Mouse (Mus musculus) liver, embryonic 11.5 days (tissue): ENCODE measurements at regions not wholly inside any gene's neighbourhood (a gene's known extent, or its start where the extent isn't known, plus 50 kb on each side); places are given as distances from the start of the nearest gene placed in this dataset.

ENCODE experiments used
- ATAC-seq: fragments of 200-750 bp; cut with Nextera tagmentation; replicated peaks from 2 replicates; pipeline ENCODE4 v1.8.0; 2017; ENCODE audit warnings: moderate number of reproducible peaks, mild to moderate bottlenecking, moderate TSS enrichment, moderate library complexity; ENCODE audit not compliant: low FRiP score
- DNase-seq: peaks from one replicate; pipeline ENCODE4 v3.0.0-alpha.2; 2017; ENCODE audit warnings: low spot score
- H3K27ac ChIP-seq: fragments of 300-500 bp; sonication (generic); 2 replicates; pipeline ENCODE4 v1.5.1; 2014; ENCODE audit warnings: mild to moderate bottlenecking, low read depth, low read length, control low read depth
- H3K27me3 ChIP-seq: fragments of 300-500 bp; sonication (generic); replicated peaks from 2 replicates; pipeline ENCODE4 v1.6.1; 2014; ENCODE audit warnings: low read length, mixed read lengths; ENCODE audit not compliant: control insufficient read depth, insufficient read depth
- H3K36me3 ChIP-seq: fragments of 300-500 bp; sonication (generic); 2 replicates; pipeline ENCODE4 v1.6.1; 2014; ENCODE audit warnings: mild to moderate bottlenecking, low read length, moderate library complexity, mixed read lengths; ENCODE audit not compliant: control insufficient read depth, insufficient read depth
- H3K4me1 ChIP-seq: fragments of 300-500 bp; sonication (generic); replicated peaks from 2 replicates; pipeline ENCODE4 v1.6.1; 2014; ENCODE audit warnings: low read length, mixed read lengths; ENCODE audit not compliant: control insufficient read depth, insufficient read depth
- H3K4me2 ChIP-seq: fragments of 300-500 bp; sonication (generic); 2 replicates; pipeline ENCODE4 v1.6.1; 2014; ENCODE audit warnings: mild to moderate bottlenecking, control low read depth, moderate library complexity
- H3K4me3 ChIP-seq: fragments of 300-500 bp; sonication (generic); 2 replicates; pipeline ENCODE4 v1.5.1; 2014; ENCODE audit warnings: low read depth, low read length, control low read depth
- H3K9ac ChIP-seq: fragments of 300-500 bp; sonication (generic); 2 replicates; pipeline ENCODE4 v1.6.1; 2014; ENCODE audit warnings: low read depth, low read length, control low read depth
- H3K9me3 ChIP-seq: fragments of 300-500 bp; sonication (generic); 2 replicates; pipeline ENCODE4 v1.6.1; 2016; ENCODE audit warnings: low read length, inconsistent platforms, mixed read lengths; ENCODE audit not compliant: control insufficient read depth
- WGBS: fragments of 180-500 bp; shearing (Covaris S2); extraction: QIAGEN DNeasy Blood & Tissue Kit; methylation state at CpG from one replicate; pipeline ENCODE4 v1.1.7; 2014; 5-methylcytosine and 5-hydroxymethylcytosine counted together

DNA sequence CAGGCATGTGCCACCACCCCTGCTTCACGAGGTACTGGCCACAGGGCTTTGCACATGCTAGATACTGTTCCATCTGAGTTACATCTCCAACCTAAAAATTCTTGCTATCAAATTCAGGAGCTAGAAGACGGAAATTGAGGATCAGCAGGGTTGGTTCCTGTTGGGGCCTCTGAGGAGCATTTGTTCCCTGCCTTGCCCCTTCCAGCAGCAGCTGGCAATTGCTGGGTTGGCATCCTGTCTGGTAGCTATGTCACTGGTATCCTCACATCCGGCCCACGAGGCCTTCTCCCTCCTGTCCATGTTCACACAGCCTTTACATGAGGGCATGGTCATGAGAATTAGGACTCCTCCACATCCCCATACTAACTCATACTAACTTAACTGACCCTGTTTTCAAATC, 64.0 kb upstream of the Galnt15 start:
- ATAC-seq (no peak), DNase-seq (no peak)
- Histone ChIP-seq H3K4me3 (no peak overlapping the region), H3K36me3 (no peaks in the 10 kb centered on the region), H3K27ac (no peak overlapping the region), H3K9ac (no peak overlapping the region), H3K4me2 (no peak overlapping the region), H3K4me1 (peaks cover 11% of the 10 kb centered on the region), H3K27me3 (no peaks in the 10 kb centered on the region), H3K9me3 (no peaks in the 10 kb centered on the region)
- 72% methylated on average over 4 of the region's 4 CpGs for WGBS

DNA sequence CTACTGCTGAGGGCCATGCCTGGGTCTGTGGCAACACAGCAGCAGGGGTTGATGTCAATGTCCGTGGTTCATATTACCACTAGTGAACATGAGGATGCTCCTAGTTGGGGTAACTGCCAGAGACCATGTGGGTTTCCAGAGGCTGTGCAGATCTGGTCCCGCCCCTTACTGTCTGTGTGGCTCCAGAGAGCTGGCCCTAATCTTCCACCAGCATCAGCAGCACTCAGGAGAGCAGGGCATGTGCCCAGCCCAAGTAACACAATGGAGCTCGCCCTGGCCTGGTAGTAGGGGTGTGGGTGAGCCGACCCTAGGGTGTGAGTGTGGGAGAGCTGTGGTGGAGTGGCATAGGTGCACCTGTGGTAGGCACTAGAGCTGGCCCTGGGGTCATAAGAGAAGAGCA, 59.3 kb upstream of the Galnt15 start:
- H3K36me3 ChIP-seq = no peaks in the 10 kb centered on the region
- peak overlapping the region; percentile 11; the same call in 1 of the 2 replicates for H3K4me2 ChIP-seq
- WGBS = 66% methylated on average over 4 of the region's 4 CpGs

DNA sequence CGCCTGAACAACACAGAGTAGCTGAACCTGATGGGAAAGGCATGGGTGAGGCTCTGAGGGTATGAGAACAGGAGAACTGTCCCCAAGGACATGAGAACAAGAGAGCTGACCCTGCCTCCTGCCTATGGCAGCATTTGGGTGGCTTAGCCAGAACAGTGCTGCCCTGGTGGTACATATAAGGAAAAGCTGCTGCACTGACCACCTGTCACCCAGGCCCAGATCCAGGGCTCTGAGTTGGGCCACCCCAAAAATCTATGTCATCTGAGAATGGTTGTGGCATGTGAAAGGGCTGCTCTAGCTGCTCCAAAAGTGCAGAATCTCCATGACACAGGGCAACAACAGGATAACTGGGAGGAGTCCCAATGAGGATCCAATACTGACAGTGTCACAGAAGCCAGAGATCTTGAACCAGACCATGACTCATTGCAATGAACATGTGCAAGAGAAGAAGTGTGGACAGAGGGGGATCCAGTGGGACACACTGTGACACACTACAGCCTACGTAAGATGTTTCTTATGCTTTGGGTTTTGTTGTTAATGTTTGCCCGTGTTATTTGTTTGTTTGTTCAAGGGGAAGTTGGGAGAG, 58.5 kb upstream of the Galnt15 start:
- peak; percentile 48 for ATAC-seq
- 69% methylated on average over 3 of the region's 3 CpGs for WGBS
- peak overlapping the region; percentile 25 for H3K4me2 ChIP-seq

More for the DNA sequence above, 59.3 kb upstream of the Galnt15 start:
- Histone ChIP-seq H3K27me3 (no peaks in the 10 kb centered on the region), H3K9ac (peak overlapping the region; percentile 63), H3K4me3 (no peak overlapping the region), H3K4me1 (peaks cover 35% of the 10 kb centered on the region), H3K27ac (peak overlapping the region; percentile 92), H3K9me3 (no peaks in the 10 kb centered on the region)
- ATAC-seq (peak; percentile 76), DNase-seq (no peak)

DNA sequence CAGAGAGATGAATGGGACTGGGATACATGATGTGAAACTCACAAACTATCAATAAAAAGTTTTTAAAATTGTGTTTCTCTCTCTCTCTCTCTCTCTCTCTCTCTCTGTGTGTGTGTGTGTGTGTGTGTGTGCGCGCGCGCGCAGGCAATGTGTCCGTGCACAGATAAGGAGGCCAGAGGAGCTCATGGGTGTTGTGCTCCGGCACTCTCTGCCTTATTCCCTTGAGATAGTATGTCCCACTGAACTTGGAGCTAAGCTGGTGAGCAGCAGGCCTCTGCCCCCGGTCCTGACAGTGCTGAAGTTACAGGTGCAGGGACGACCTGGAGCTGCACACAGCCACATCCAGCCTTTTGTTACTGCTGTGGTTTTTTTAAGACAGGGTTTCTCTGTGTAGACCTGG, 57.9 kb upstream of the Galnt15 start:
- H3K4me2 ChIP-seq = peak overlapping the region; percentile 33

More for the DNA sequence above, 58.5 kb upstream of the Galnt15 start:
- Histone ChIP-seq H3K27me3 (no peaks in the 10 kb centered on the region), H3K36me3 (no peaks in the 10 kb centered on the region), H3K27ac (peak overlapping the region; percentile 92), H3K9ac (peak overlapping the region; percentile 63), H3K4me3 (no peak overlapping the region), H3K4me1 (peaks cover 35% of the 10 kb centered on the region), H3K9me3 (no peaks in the 10 kb centered on the region)
- DNase-seq = no peak

DNA sequence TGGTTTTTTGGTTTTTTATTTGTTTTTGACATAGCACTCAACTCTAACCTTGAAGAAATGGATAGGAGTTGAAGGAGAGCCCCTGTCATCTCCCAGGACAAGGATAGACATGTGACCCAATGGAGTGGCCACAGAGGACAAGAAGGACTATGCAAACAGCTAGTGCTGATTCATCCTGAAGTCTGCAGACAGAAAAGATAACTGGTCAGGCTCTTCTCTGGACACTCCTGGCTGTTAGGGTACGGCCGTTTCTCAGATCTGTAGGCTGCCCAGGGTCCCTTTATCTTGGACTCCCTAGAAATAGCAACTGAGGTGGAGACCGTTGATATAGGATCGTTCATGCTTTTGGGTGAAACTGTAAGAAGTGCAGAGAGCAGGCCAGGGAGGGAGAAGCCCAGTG, 55.1 kb upstream of the Galnt15 start:
- 35% methylated on average over 4 of the region's 4 CpGs for WGBS
- ATAC-seq = peak; percentile 49
- peaks cover 35% of the 10 kb centered on the region for H3K4me1 ChIP-seq
- H3K4me3 ChIP-seq = no peak overlapping the region
- H3K9ac ChIP-seq = no peak overlapping the region
- no peaks in the 10 kb centered on the region for H3K27me3 ChIP-seq
- DNase-seq = no peak
- H3K4me2 ChIP-seq = peak overlapping the region; percentile 45
- H3K36me3 ChIP-seq = no peaks in the 10 kb centered on the region
- no peaks in the 10 kb centered on the region for H3K9me3 ChIP-seq
- H3K27ac ChIP-seq = peak overlapping the region; percentile 79

More for the DNA sequence above, 57.9 kb upstream of the Galnt15 start:
- Histone ChIP-seq H3K27me3 (no peaks in the 10 kb centered on the region), H3K9ac (peak overlapping the region; percentile 63), H3K36me3 (no peaks in the 10 kb centered on the region), H3K9me3 (no peaks in the 10 kb centered on the region), H3K27ac (peak overlapping the region; percentile 92), H3K4me3 (0 out of 2 replicates have a peak overlapping the region, but pooled peaks have one; percentile 9), H3K4me1 (peaks cover 35% of the 10 kb centered on the region)
- WGBS = 51% methylated on average over 9 of the region's 9 CpGs
- DNase-seq = peak; percentile 48
- peak; percentile 90 for ATAC-seq

DNA sequence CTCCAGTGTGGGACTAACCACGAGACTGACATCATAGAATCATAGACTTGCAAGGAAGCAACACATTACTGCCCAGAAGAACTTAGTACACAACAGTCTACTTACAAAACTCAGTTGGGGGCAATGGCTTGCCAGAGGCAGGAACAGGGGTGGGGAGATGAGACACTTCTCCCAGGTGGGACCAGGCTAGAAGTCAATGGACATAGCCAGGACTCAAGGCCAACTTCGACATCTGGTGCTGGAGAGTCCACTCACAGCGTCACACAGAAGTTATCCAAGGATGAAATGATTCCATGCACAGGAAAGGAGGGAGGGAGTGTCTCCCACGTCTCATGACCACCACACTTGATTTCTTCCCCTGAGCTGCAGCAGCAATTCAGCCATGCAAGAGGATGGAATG, 50.6 kb upstream of the Galnt15 start:
- no peak overlapping the region for H3K9ac ChIP-seq
- DNase-seq (no peak), ATAC-seq (no peak)
- H3K27me3 ChIP-seq = no peaks in the 10 kb centered on the region
- no peak overlapping the region for H3K27ac ChIP-seq
- H3K36me3 ChIP-seq = no peaks in the 10 kb centered on the region
- WGBS = 73% methylated on average over 4 of the region's 4 CpGs
- peaks cover 8% of the 10 kb centered on the region; the same call in 1 of the 2 replicates for H3K4me1 ChIP-seq
- no peak overlapping the region for H3K4me3 ChIP-seq
- H3K4me2 ChIP-seq = no peak overlapping the region
- H3K9me3 ChIP-seq = no peaks in the 10 kb centered on the region

DNA sequence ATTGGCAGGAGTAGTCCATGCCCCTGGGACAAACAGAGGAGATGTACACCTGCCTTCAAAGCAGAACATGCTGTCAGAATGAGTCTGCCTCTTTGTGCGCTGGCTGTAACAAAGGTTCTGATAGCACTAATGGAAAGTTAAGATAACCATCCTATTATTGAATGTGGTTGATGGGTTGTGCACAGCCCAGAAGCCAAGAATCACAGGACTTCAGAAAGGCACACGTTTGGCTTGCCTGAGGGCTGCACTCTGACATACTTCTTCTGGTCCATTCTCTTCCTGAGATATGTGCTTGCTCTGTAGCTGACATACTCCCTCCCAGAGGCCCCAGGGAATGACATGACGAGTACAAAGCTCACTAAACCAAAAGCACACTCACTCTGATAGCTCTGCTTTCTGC, 50.1 kb upstream of the Galnt15 start:
- Histone ChIP-seq H3K27me3 (no peaks in the 10 kb centered on the region), H3K4me3 (no peak overlapping the region), H3K36me3 (no peaks in the 10 kb centered on the region), H3K27ac (no peak overlapping the region), H3K9ac (no peak overlapping the region), H3K4me2 (no peak overlapping the region), H3K4me1 (peaks cover 3% of the 10 kb centered on the region; the same call in 1 of the 2 replicates), H3K9me3 (no peaks in the 10 kb centered on the region)
- no peak for ATAC-seq
- WGBS = 55% methylated on average over 3 of the region's 3 CpGs
- DNase-seq = no peak
